Mouse (Mus musculus): ENCODE results near the gene Gm3402.
"Not testable (repeated sequence)": the region's sequence is repeated elsewhere in the genome, so short reads cannot be mapped to it uniquely, and the experiment has no call there.

- TF ChIP-seq CTCF (IDR thresholded peaks at IDR 0.05; ENCODE audit: borderline replicate concordance, control insufficient read depth, extremely low read depth, insufficient read depth, low read length, poor library complexity); POLR2A (IDR thresholded peaks at IDR 0.05; ENCODE audit: control insufficient read depth, extremely low read depth, insufficient read depth, low read length, poor library complexity): not testable (repeated sequence)
Observed at GRCm38 (mm10) chr5:146502099-146502498, 11.8 kb upstream of the Gm3402 start, which contains the start of gene 4930449I24Rik.

All from thymus, adult 2 months (tissue).